Mouse (Mus musculus): ENCODE data around the gene Nrn1. TPM values are rescaled to one million over a fixed set of nuclear protein-coding genes. Genes with fewer than 3 reads are reported as not detected.

Nrn1 gene
- total RNA-seq, 2 experiments from 2014 or later, result 0.92 to 0.98 TPM

GRCm38 (mm10) chr13:36720297-36721017, 14.5 kb downstream of the Nrn1 start:
- Histone ChIP-seq H3K4me3 (no peak overlapping the region), H3K27ac (no peak overlapping the region)
- intact Hi-C loops (cut with DNase I), result no loop called here
- no peak for TF ChIP-seq CTCF (IDR thresholded peaks at IDR 0.05)
- no peak for DNase-seq

- no peak for TF ChIP-seq CTCF (IDR thresholded peaks at IDR 0.05)
- H3K4me3 ChIP-seq, result no peak overlapping the region
- no peak overlapping the region for H3K27ac ChIP-seq
- DNase-seq, result no peak
- intact Hi-C loops (cut with DNase I), result no loop called here
Observed at GRCm38 (mm10) chr13:36717376-36717775, 17.6 kb downstream of the Nrn1 start.

- no peak for DNase-seq
- TF ChIP-seq CTCF (IDR thresholded peaks at IDR 0.05), result no peak
Observed at GRCm38 (mm10) chr13:36716708-36717107, 18.2 kb downstream of the Nrn1 start.

DNA sequence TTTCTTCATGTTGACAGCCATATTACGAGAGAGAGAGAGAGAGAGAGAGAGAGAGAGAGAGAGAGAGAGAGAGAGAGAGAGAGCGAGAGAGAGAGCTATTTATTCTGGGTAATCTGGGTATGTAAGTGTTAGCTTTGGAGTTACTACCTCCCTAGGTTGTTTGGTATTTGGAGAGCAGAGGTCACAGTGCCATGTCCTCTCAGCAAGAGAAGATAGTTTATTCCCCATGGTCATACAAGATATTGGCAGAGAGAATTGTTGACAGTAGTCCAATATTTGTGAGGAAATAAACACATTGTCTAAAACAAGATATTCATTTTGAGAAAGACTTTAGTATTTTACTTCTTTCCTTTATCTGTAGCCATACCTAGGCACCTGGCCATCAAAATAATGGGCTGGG, 20.8 kb downstream of the Nrn1 start:
- no peak for TF ChIP-seq CTCF (IDR thresholded peaks at IDR 0.05)
- no peak overlapping the region for H3K27ac ChIP-seq

More at GRCm38 (mm10) chr13:36716708-36717107, 18.2 kb downstream of the Nrn1 start:
- intact Hi-C loops (cut with DNase I), result no loop called here
- H3K27ac ChIP-seq, result no peak overlapping the region
- no peak overlapping the region for H3K4me3 ChIP-seq

DNA sequence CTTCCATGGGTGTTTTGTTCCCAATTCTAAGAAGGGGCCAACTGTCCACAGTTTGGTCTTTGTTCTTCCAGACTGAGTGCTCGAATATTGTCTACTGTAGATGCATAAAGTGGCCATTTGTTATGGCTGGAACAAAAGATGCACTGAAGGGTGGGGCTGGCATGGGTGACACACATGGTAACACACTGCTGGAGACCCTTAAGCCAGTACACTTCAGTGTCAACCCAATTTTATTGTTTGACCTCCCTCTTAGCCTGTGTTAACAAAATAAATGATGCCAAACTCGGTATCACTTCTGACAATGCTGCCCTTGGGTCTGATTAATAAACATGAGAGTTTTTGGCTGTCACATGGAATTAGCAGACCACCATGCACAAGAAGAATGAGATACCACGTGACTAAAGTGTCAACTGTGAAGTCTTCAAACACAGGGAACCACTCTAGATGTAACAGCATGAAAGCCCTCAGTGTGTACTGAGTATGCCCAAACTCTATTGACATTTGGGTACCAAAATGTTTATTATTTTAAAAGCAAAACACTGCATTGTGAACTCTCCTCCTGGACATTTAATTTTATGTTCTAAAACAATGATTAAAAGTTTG, 27.7 kb downstream of the Nrn1 start:
- intact Hi-C loops (cut with DNase I), result no loop called here
- Histone ChIP-seq H3K4me3 (no peak overlapping the region), H3K27ac (no peak overlapping the region)
- no peak for TF ChIP-seq CTCF (IDR thresholded peaks at IDR 0.05)
- DNase-seq, result no peak

More for the DNA sequence above, 20.8 kb downstream of the Nrn1 start:
- H3K4me3 ChIP-seq, result no peak overlapping the region
- intact Hi-C loops (cut with DNase I), result no loop called here
- DNase-seq, result no peak

GRCm38 (mm10) chr13:36696351-36696771, 38.6 kb downstream of the Nrn1 start:
- Histone ChIP-seq H3K4me3 (peak overlapping the region; percentile 32), H3K27ac (no peak overlapping the region)
- intact Hi-C loops (cut with DNase I), result no loop called here
- TF ChIP-seq CTCF (IDR thresholded peaks at IDR 0.05), result no peak
- DNase-seq, result no peak

DNA sequence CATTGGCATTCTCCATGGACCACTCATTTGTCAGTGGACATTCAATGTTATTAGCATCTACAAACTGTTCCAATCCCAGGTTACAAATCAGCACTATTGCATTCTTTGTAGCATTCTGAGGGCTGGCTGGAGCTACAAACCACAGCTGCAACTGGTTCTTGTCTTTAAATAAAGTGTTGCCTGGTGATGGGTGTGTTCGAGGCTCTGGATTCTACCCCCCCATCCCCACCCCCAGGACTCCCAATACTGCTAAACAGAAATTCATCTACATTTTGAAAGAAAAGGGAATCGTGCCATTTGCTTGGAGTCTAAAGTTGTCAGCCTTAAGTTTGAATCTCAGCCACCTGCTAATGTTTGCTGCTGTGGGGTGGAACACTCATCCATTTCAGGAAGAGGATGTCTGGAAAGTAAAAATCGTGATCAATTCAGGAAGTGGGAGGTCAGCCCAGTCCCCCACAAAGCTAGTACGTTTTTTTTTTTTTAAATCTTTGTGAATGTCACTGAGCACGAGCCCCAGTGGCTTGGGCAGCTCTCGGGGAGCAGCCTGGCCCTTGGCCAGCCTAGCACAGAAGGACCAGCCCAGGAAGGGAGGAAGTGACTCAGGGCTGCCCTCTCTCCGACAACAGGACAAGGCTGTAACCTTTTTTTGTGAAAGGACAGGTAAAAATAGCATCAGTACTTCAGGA, 39.3 kb downstream of the Nrn1 start:
- Histone ChIP-seq H3K27ac (no peak overlapping the region), H3K4me3 (peak overlapping the region; percentile 32)
- no peak for DNase-seq
- intact Hi-C loops (cut with DNase I), result no loop called here
- TF ChIP-seq CTCF (IDR thresholded peaks at IDR 0.05), result no peak

DNA sequence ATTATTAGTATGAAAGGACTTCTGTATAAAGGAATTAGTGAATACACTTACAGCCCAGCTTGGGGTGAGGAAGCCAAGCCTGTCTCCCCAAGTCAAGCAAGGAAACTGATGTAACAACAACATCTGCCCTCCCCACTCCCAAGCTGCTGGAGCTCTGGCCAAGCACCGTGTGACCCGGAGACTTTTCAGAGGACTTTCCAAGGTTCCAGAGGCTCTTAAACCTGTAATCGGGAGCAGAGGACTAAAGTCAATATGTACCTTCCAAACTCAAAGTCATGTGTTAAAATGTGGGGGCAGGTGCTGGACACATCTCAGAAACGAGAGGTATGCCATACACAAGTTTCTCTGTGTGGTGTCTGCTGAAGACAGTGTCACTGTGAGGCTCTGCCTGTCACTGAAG, 51.4 kb downstream of the Nrn1 start:
- H3K27ac ChIP-seq, result no peak overlapping the region
- DNase-seq, result no peak
- H3K4me3 ChIP-seq, result no peak overlapping the region
- intact Hi-C loops (cut with DNase I), result no loop called here
- no peak for TF ChIP-seq CTCF (IDR thresholded peaks at IDR 0.05)

DNA sequence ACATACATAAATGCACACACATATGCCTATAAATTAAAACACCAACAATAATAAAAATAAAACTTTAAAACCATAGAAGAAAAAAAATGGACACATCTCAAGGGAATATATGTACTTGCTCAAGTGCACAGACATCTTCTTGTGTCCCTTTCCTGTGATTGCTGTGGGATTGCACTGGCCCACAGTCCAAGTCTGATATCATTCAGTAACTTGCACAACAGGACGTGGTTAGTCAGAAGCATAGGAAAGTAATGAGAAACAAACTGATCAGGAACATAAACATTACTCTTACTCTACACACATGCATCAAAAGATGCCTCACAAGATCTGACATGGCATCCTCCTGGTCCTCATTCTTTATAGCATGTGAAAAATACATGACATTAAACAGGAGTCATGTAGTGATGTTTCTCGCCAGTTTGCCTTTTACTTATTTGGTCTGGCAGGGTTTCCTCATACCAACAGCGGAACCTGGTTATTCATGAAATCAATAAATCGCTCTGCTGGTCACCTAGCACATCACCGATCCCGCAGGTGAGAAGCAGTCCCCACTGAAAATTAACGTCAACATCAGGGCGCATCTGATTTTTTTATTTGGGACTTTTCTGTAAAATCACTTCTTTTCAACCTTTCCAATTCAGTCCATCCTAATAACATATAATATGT, 54.1 kb downstream of the Nrn1 start:
- intact Hi-C loops (cut with DNase I), result no loop called here
- H3K27ac ChIP-seq, result no peak overlapping the region
- TF ChIP-seq CTCF (IDR thresholded peaks at IDR 0.05), result no peak
- H3K4me3 ChIP-seq, result no peak overlapping the region
- no peak for DNase-seq

GRCm38 (mm10) chr13:36679345-36679744, 55.6 kb downstream of the Nrn1 start:
- intact Hi-C loops (cut with DNase I), result no loop called here
- Histone ChIP-seq H3K4me3 (no peak overlapping the region), H3K27ac (no peak overlapping the region)
- TF ChIP-seq CTCF (IDR thresholded peaks at IDR 0.05), result no peak
- no peak for DNase-seq
